Mouse (Mus musculus) cerebellum, adult 2 months (tissue): ENCODE measurements around the gene Phf21a. TPM values are rescaled to one million over a fixed set of nuclear protein-coding genes. Genes with fewer than 3 reads are reported as not detected.

ENCODE experiments used
- DNase-seq, 2 experiments: peaks; one replicate each; pipeline ENCODE4 v3.0.0; 2021
- H3K27ac ChIP-seq: fragments of 200-500 bp; 2 replicates; pipeline ENCODE4 v1.5.1; 2012; ENCODE audit warnings: low read length, control low read depth, inconsistent platforms; ENCODE audit not compliant: insufficient read depth
- H3K27me3 ChIP-seq: fragments of 200-500 bp; 2 replicates; pipeline ENCODE4 v1.6.1; 2012; ENCODE audit warnings: inconsistent platforms, mild to moderate bottlenecking, low read length, moderate library complexity; ENCODE audit not compliant: control insufficient read depth, insufficient read depth
- H3K4me1 ChIP-seq: fragments of 200-500 bp; 2 replicates; pipeline ENCODE4 v1.6.1; 2011; ENCODE audit warnings: low read length; ENCODE audit not compliant: control insufficient read depth, insufficient read depth
- H3K4me3 ChIP-seq: fragments of 200-500 bp; replicated peaks from 2 replicates; pipeline ENCODE3; 2011; ENCODE audit warnings: mild to moderate bottlenecking, low read depth, low read length, control low read depth; ENCODE audit not compliant: insufficient read depth
- CTCF ChIP-seq: fragments of 200-500 bp; IDR thresholded peaks from 2 replicates; pipeline ENCODE4 v1.5.1; 2011; ENCODE audit warnings: low read depth, mild to moderate bottlenecking, control low read depth, low read length, moderate library complexity, borderline replicate concordance; ENCODE audit not compliant: insufficient read depth
- POLR2A ChIP-seq: fragments of 200-500 bp; IDR thresholded peaks from 2 replicates; pipeline ENCODE4 v1.6.1; 2011; ENCODE audit warnings: low read length, control low read depth, borderline replicate concordance; ENCODE audit not compliant: insufficient read depth
- WGBS: fragments of 180-500 bp; shearing (Covaris S2); methylation state at CpG from one replicate; pipeline ENCODE4 v1.1.7; 2018; 5-methylcytosine and 5-hydroxymethylcytosine counted together
- polyA plus RNA-seq: library from polyadenylated mRNA; depleted of rRNA; stranded (reverse); fragments of >200 nt; gene quantifications from 2 replicates; pipeline ENCODE4 v1.2.3, GENCODE M21; 2012

Phf21a gene
- polyA plus RNA-seq, 1 experiment = 60.4 TPM

GRCm38 (mm10) chr2:92372767-92373436, 280.0 kb downstream of the Phf21a start:
- DNase-seq = peak; percentile 49 to 66
- no peak for TF ChIP-seq CTCF
- no peak for TF ChIP-seq POLR2A
- Histone ChIP-seq H3K27me3 (no peaks in the 10 kb centered on the region), H3K4me1 (peaks cover 17% of the 10 kb centered on the region), H3K4me3 (no peak overlapping the region), H3K27ac (no peak overlapping the region)
- 40% methylated on average over 9 of the region's 9 CpGs for WGBS

GRCm38 (mm10) chr2:92373437-92373813, 280.5 kb downstream of the Phf21a start:
- 82% methylated on average over 11 of the region's 11 CpGs for WGBS
- no peak overlapping the region for H3K27ac ChIP-seq
- H3K27me3 ChIP-seq = no peaks in the 10 kb centered on the region
- TF ChIP-seq POLR2A (no peak), CTCF (no peak)
- no peak for DNase-seq
- H3K4me1 ChIP-seq = peaks cover 17% of the 10 kb centered on the region
- H3K4me3 ChIP-seq = no peak overlapping the region

GRCm38 (mm10) chr2:92374514-92374913, 281.6 kb downstream of the Phf21a start, which contains the start of the genes Pex16 and Large2:
TSS of gene Pex16 (plus strand) at chr2:92374676.
TSS of gene Large2 (minus strand) at chr2:92374869.
- TF ChIP-seq POLR2A (no peak), CTCF (no peak)
- Histone ChIP-seq H3K4me1 (peaks cover 17% of the 10 kb centered on the region), H3K4me3 (peak within 1 kb of the TSS; percentile 78), H3K27me3 (no peaks in the 10 kb centered on the region), H3K27ac (peak within 1 kb of the TSS; percentile 41)
- DNase-seq = peak; percentile 61 to 69
- 4% methylated on average over 16 of the region's 16 CpGs for WGBS

- H3K27ac ChIP-seq = peak overlapping the region; percentile 41
- under 1% methylated on average over 29 of the region's 29 CpGs for WGBS
- H3K4me3 ChIP-seq = peak overlapping the region; percentile 78
- H3K27me3 ChIP-seq = no peaks in the 10 kb centered on the region
- DNase-seq = peak; percentile 93 to 96
- peak; percentile 86 for TF ChIP-seq POLR2A
- TF ChIP-seq CTCF = no peak
- peaks cover 18% of the 10 kb centered on the region for H3K4me1 ChIP-seq
Observed at GRCm38 (mm10) chr2:92375099-92375623, 282.2 kb downstream of the Phf21a start.

GRCm38 (mm10) chr2:92375788-92376187, 282.9 kb downstream of the Phf21a start:
- Histone ChIP-seq H3K27ac (peak overlapping the region; percentile 31; the same call in 1 of the 2 replicates), H3K27me3 (no peaks in the 10 kb centered on the region), H3K4me3 (peak overlapping the region; percentile 78), H3K4me1 (peaks cover 20% of the 10 kb centered on the region)
- WGBS = 3% methylated on average over 10 of the region's 10 CpGs
- DNase-seq = no peak
- no peak for TF ChIP-seq CTCF
- TF ChIP-seq POLR2A = no peak

GRCm38 (mm10) chr2:92376300-92376699, 283.4 kb downstream of the Phf21a start:
- H3K4me3 ChIP-seq = peak overlapping the region; percentile 78
- H3K4me1 ChIP-seq = peaks cover 21% of the 10 kb centered on the region
- no peaks in the 10 kb centered on the region for H3K27me3 ChIP-seq
- no peak overlapping the region for H3K27ac ChIP-seq
- 78% methylated on average over 6 of the region's 6 CpGs for WGBS
- DNase-seq = peak in 1 of 2 experiments; percentile 10
- TF ChIP-seq CTCF (no peak), POLR2A (no peak)

GRCm38 (mm10) chr2:92377320-92377719, 284.4 kb downstream of the Phf21a start:
- no peak overlapping the region for H3K4me3 ChIP-seq
- no peak for DNase-seq
- peaks cover 31% of the 10 kb centered on the region for H3K4me1 ChIP-seq
- TF ChIP-seq POLR2A = no peak
- no peak for TF ChIP-seq CTCF
- 78% methylated on average over 7 of the region's 7 CpGs for WGBS
- H3K27me3 ChIP-seq = no peaks in the 10 kb centered on the region
- no peak overlapping the region for H3K27ac ChIP-seq
